Mouse (Mus musculus) neural tube, embryonic 14.5 days (tissue): ENCODE results near the gene Prelid3b. TPM values are rescaled to one million over a fixed set of nuclear protein-coding genes. Genes with fewer than 3 reads are reported as not detected.

Experiments used
- ATAC-seq: fragments of 200-750 bp; cut with Nextera tagmentation; 2 replicates; pipeline ENCODE4 v1.8.0; 2017; ENCODE audit warnings: low read depth, mild to moderate bottlenecking, moderate TSS enrichment, moderate library complexity
- H3K27ac ChIP-seq: fragments of 300-500 bp; sonication (generic); 2 replicates; pipeline ENCODE4 v1.5.1; 2014; ENCODE audit warnings: low read depth, mild to moderate bottlenecking, control low read depth, low read length, moderate library complexity, mixed read lengths
- H3K27me3 ChIP-seq: fragments of 300-500 bp; sonication (generic); 2 replicates; pipeline ENCODE4 v1.6.1; 2014; ENCODE audit warnings: low read length; ENCODE audit not compliant: control insufficient read depth, insufficient read depth
- H3K36me3 ChIP-seq: fragments of 300-500 bp; sonication (generic); 2 replicates; pipeline ENCODE4 v1.6.1; 2014; ENCODE audit warnings: low read length, mixed read lengths; ENCODE audit not compliant: control insufficient read depth, insufficient read depth
- H3K4me1 ChIP-seq: fragments of 300-500 bp; sonication (generic); 2 replicates; pipeline ENCODE4 v1.6.1; 2014; ENCODE audit warnings: low read length; ENCODE audit not compliant: control insufficient read depth, insufficient read depth
- H3K4me2 ChIP-seq: fragments of 300-500 bp; sonication (generic); 2 replicates; pipeline ENCODE4 v1.6.1; 2014; ENCODE audit warnings: mild to moderate bottlenecking, low read depth, low read length, control low read depth
- H3K4me3 ChIP-seq: fragments of 300-500 bp; sonication (generic); 2 replicates; pipeline ENCODE4 v1.5.1; 2014; ENCODE audit warnings: low read depth, low read length, control low read depth, mixed read lengths
- H3K9ac ChIP-seq: fragments of 300-500 bp; sonication (generic); replicated peaks from 2 replicates; pipeline ENCODE4 v1.6.1; 2014; ENCODE audit warnings: low read depth, mild to moderate bottlenecking, control low read depth, low read length, mixed read lengths
- H3K9me3 ChIP-seq: fragments of 300-500 bp; sonication (generic); 2 replicates; pipeline ENCODE4 v1.6.1; 2016; ENCODE audit warnings: low read length; ENCODE audit not compliant: control insufficient read depth
- WGBS: fragments of 180-500 bp; shearing (Covaris S2); extraction: QIAGEN DNeasy Blood & Tissue Kit; methylation state at CpG from one replicate; pipeline ENCODE4 v1.1.7; 2014; 5-methylcytosine and 5-hydroxymethylcytosine counted together
- polyA plus RNA-seq: library from polyadenylated mRNA; unstranded; fragments of >200 nt; fragmentation: Nextera tagmentation; extraction: Ambion mirVana; gene quantifications from 2 replicates; pipeline ENCODE4 v1.2.1, GENCODE M21; 2014

Prelid3b gene
- polyA plus RNA-seq, 1 experiment from 2014 or later, result 112 TPM

- Histone ChIP-seq H3K4me3 (no peak overlapping the region), H3K27me3 (no peaks in the 10 kb centered on the region), H3K36me3 (peaks cover 46% of the 10 kb centered on the region), H3K27ac (no peak overlapping the region), H3K4me1 (no peaks in the 10 kb centered on the region), H3K9me3 (no peaks in the 10 kb centered on the region), H3K9ac (no peak overlapping the region), H3K4me2 (no peak overlapping the region)
- WGBS, result 93% methylated on average over 11 of the region's 11 CpGs
- ATAC-seq, result no peak
These were observed 48.4 kb downstream of the Prelid3b start for GRCm38 (mm10) chr2:174424301-174425085.

- Histone ChIP-seq H3K27ac (no peak overlapping the region), H3K4me3 (no peak overlapping the region), H3K4me1 (peaks cover 6% of the 10 kb centered on the region), H3K27me3 (no peaks in the 10 kb centered on the region), H3K4me2 (no peak overlapping the region), H3K36me3 (peaks cover 31% of the 10 kb centered on the region), H3K9ac (no peak overlapping the region), H3K9me3 (no peaks in the 10 kb centered on the region)
- no peak for ATAC-seq
- 81% methylated on average over 6 of the region's 6 CpGs for WGBS
These were observed 51.8 kb downstream of the Prelid3b start for GRCm38 (mm10) chr2:174421107-174421506.

GRCm38 (mm10) chr2:174415731-174416310 is 57.1 kb downstream of the Prelid3b start, which contains the start of gene Nelfcd:
Gene Nelfcd (plus strand): TSS chr2:174415804.
- H3K27me3 ChIP-seq, result no peaks in the 10 kb centered on the region
- ATAC-seq, result peak; percentile 94
- H3K4me3 ChIP-seq, result peak within 1 kb of the TSS; percentile 67
- peak within 1 kb of the TSS; percentile 85 for H3K4me2 ChIP-seq
- H3K27ac ChIP-seq, result no peak within 1 kb of the TSS
- peaks cover 7% of the 10 kb centered on the region for H3K4me1 ChIP-seq
- H3K9ac ChIP-seq, result peak within 1 kb of the TSS; percentile 66
- WGBS, result under 1% methylated on average over 40 of the region's 40 CpGs
- H3K9me3 ChIP-seq, result no peaks in the 10 kb centered on the region
- no peaks in the 10 kb centered on the region for H3K36me3 ChIP-seq

Other genes with a start within 250 kb of the Prelid3b start
- gene Gnas, start 188.8 kb downstream of the Prelid3b start, polyA plus RNA-seq, result 1,718 and 1,785 TPM in 2 replicates
- 10.0 and 11.8 TPM in 2 replicates for gene Gm20721, start 126.4 kb downstream of the Prelid3b start, polyA plus RNA-seq
- gene Nelfcd, start 57.3 kb downstream of the Prelid3b start, polyA plus RNA-seq, result 105 and 116 TPM in 2 replicates
- 58.2 and 79.7 TPM in 2 replicates for gene Ctsz, start 34.0 kb downstream of the Prelid3b start, polyA plus RNA-seq
- 0.19 and 0.68 TPM in 2 replicates for gene Tubb1, start 22.4 kb downstream of the Prelid3b start, polyA plus RNA-seq
- gene Atp5e, start 9.0 kb downstream of the Prelid3b start, polyA plus RNA-seq, result 794 and 891 TPM in 2 replicates
- gene Zfp831, start 170.5 kb upstream of the Prelid3b start, polyA plus RNA-seq, result not detected in 2 replicates